Mouse (Mus musculus): ENCODE measurements around the gene Pdia5.

GRCm38 (mm10) chr16:35422705-35423104 lies 68.0 kb downstream of the Pdia5 start:
- TF ChIP-seq GATA1 (IDR thresholded peaks at IDR 0.05; ENCODE audit: low read length) (no peak), TAL1 (IDR thresholded peaks at IDR 0.05; ENCODE audit: low read length) (no peak)
